Mouse (Mus musculus): ENCODE results near the gene Ssxb9. TPM values are rescaled to one million over a fixed set of nuclear protein-coding genes. Genes with fewer than 3 reads are reported as not detected.
"Not testable (repeated sequence)": the region's sequence is repeated elsewhere in the genome, so short reads cannot be mapped to it uniquely, and the experiment has no call there.

Gene Ssxb9
- not detected in 2 replicates for polyA plus RNA-seq (2012; rRNA removed)

DNA sequence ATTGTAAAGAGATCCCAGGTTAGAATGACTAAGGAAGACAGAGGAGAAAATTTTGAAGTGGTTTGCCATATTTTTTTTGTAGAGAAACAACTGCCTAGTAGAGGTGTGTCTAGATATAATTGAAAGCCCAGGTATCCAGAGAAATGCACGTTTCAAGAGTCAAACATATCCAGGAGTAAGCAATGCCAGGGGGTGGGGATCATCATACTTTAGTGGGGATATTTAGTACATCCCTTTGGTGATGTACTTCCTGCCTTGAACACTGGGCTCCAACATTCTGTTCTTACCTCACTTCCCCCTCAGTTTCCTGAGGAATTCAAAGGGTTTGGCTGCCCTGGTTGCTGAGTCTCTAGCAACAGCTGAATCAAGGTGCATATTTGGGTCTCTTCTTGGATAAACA, at the start of gene Ssxb9:
Gene Ssxb9, plus strand, starts transcription at position 301 of the 400 bp plus-strand sequence.
- H3K36me3 ChIP-seq (ENCODE audit: control insufficient read depth, insufficient read depth, low read length); DNase-seq; H3K27ac ChIP-seq (ENCODE audit: control insufficient read depth, insufficient read depth, low read length); H3K4me3 ChIP-seq (ENCODE audit: control insufficient read depth, insufficient read depth, low read length); H3K27me3 ChIP-seq (ENCODE audit: control insufficient read depth, insufficient read depth, low read length); H3K4me1 ChIP-seq (replicated peaks; ENCODE audit: control insufficient read depth, insufficient read depth, low read length): not testable (repeated sequence)
- WGBS: 32% methylated on average over 1 of the region's 1 CpGs

DNA sequence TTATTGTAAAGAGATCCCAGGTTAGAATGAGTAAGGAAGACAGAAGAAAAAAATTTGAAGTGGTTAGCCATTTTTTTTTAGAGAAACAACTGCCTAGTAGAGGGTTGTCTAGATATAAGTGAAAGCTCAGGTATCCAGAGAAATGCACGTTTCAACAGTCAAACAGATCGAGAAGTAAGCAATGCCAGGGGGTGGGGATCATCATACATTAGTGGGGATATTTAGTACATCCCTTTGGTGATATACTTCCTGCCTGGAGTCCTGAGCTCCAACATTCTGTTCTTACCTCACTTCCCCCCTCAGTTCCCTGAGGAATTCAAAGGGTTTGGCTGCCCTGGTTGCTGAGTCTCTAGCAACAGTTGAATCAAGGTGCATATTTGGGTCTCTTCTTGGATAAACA, 39.7 kb upstream of the Ssxb9 start, which contains the start of gene Ssxb10:
Gene Ssxb10, plus strand, starts transcription at position 301 of the 400 bp plus-strand sequence.
- H3K36me3 ChIP-seq (ENCODE audit: control insufficient read depth, insufficient read depth, low read length): no peaks in the 10 kb centered on the region
- no peaks in the 10 kb centered on the region for H3K27me3 ChIP-seq (ENCODE audit: control insufficient read depth, insufficient read depth, low read length)
- TF ChIP-seq POLR2A (IDR thresholded peaks at IDR 0.05; ENCODE audit: control insufficient read depth, extremely low read depth, insufficient read depth, low read length, poor library complexity) (no peak), CTCF (IDR thresholded peaks at IDR 0.05; ENCODE audit: borderline replicate concordance, control insufficient read depth, extremely low read depth, insufficient read depth, low read length, poor library complexity) (no peak)
- no peak within 1 kb of the TSS for H3K27ac ChIP-seq (ENCODE audit: control insufficient read depth, insufficient read depth, low read length)
- no peak within 1 kb of the TSS for H3K4me3 ChIP-seq (ENCODE audit: control insufficient read depth, insufficient read depth, low read length)
- no peak for DNase-seq
- 82% methylated on average over 2 of the region's 2 CpGs for WGBS
- no peaks in the 10 kb centered on the region for H3K4me1 ChIP-seq (replicated peaks; ENCODE audit: control insufficient read depth, insufficient read depth, low read length)

DNA sequence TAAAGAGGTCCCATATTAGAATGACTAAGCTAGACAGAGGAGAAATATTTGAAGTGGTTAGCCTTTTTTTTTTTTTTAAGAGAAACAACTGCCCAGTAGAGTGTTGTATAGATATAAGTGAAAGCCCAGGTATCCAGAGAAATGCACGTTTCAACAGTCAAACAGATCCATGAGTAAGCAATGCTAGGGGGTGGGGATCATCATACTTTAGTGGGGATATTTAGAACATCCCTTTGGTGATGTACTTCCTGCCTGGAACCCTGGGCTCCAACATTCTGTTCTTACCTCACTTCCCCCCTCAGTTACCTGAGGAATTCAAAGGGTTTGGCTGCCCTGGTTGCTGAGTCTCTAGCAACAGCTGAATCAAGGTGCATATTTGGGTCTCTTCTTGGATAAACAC, 46.2 kb downstream of the Ssxb9 start, which contains the start of gene Ssxb1:
Gene Ssxb1, plus strand, starts transcription at position 301 of the 400 bp plus-strand sequence.
- not testable (repeated sequence) for H3K36me3 ChIP-seq (ENCODE audit: control insufficient read depth, insufficient read depth, low read length); H3K27me3 ChIP-seq (ENCODE audit: control insufficient read depth, insufficient read depth, low read length)
- WGBS: 43% methylated on average over 1 of the region's 1 CpGs

More for the DNA sequence above, 46.2 kb downstream of the Ssxb9 start, which contains the start of gene Ssxb1:
- H3K27ac ChIP-seq (ENCODE audit: control insufficient read depth, insufficient read depth, low read length); DNase-seq; H3K4me3 ChIP-seq (ENCODE audit: control insufficient read depth, insufficient read depth, low read length); H3K4me1 ChIP-seq (replicated peaks; ENCODE audit: control insufficient read depth, insufficient read depth, low read length): not testable (repeated sequence)

Other genes starting within 250 kb of the Ssxb9 start
- gene Wdr13, start 234.1 kb upstream of the Ssxb9 start, polyA plus RNA-seq (2012; rRNA removed): 128 and 141 TPM in 2 replicates
- gene Rbm3, start 221.1 kb upstream of the Ssxb9 start, polyA plus RNA-seq (2012; rRNA removed): 220 and 225 TPM in 2 replicates
- 35.0 and 36.3 TPM in 2 replicates for gene Tbc1d25, start 190.8 kb upstream of the Ssxb9 start, polyA plus RNA-seq (2012; rRNA removed)
- 71.1 and 98.2 TPM in 2 replicates for gene Ebp, start 173.5 kb upstream of the Ssxb9 start, polyA plus RNA-seq (2012; rRNA removed)
- gene Porcn, start 160.5 kb upstream of the Ssxb9 start, polyA plus RNA-seq (2012; rRNA removed): 4.7 and 5.3 TPM in 2 replicates
- 50.2 and 50.9 TPM in 2 replicates for gene Ftsj1, start 114.6 kb upstream of the Ssxb9 start, polyA plus RNA-seq (2012; rRNA removed)
- 0.27 and 0.36 TPM in 2 replicates for gene Slc38a5, start 95.8 kb upstream of the Ssxb9 start, polyA plus RNA-seq (2012; rRNA removed)
- not detected in 2 replicates for gene Ssxb10, start 39.6 kb upstream of the Ssxb9 start, polyA plus RNA-seq (2012; rRNA removed)
- gene Ssxb1, start 46.3 kb downstream of the Ssxb9 start, polyA plus RNA-seq (2012; rRNA removed): not detected in 2 replicates
- not detected in 2 replicates for gene Ssxb2, start 94.7 kb downstream of the Ssxb9 start, polyA plus RNA-seq (2012; rRNA removed)
- not detected in 2 replicates for gene Gm14459, start 158.0 kb downstream of the Ssxb9 start, polyA plus RNA-seq (2012; rRNA removed)
- not detected in 2 replicates for gene Ssxb6, start 181.3 kb downstream of the Ssxb9 start, polyA plus RNA-seq (2012; rRNA removed)
- not detected in 2 replicates for gene Ssxb3, start 224.8 kb downstream of the Ssxb9 start, polyA plus RNA-seq (2012; rRNA removed)

All from thymus, adult 2 months (tissue).